Mouse (Mus musculus) right cerebral cortex, postnatal 4 days (tissue): ENCODE data around the gene Rpl27.
"Not testable (repeated sequence)": the region's sequence is repeated elsewhere in the genome, so short reads cannot be mapped to it uniquely, and the experiment has no call there.

Source experiments
- DNase-seq: peaks from one replicate; pipeline ENCODE4 v3.0.0-alpha.2; 2022

Gene Rpl27

DNA sequence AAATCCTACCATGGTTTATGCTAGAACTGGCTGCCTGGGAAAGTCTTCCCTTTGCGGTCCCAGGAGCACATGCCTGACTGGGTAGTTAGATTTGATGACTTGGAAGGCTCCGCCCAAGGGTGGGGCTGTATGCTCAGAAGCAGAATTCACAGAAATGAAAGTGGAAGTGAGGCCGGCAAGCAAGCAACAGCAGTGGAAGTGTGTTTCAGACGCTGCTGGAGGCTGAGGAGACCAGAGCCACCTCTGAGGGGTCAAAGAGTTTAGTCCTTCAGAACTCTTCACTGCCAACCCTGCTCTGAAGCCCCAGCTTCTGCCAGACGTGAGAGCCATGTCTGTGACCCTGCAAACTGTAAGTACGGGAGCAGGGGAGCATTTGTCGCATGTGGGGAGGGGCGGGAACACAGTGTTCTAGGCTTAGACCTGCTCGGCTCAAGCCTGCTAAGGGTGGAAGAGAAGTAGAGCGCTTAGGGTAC lies 6.2 kb downstream of the Rpl27 start, which contains the start of gene Ifi35:
Ifi35 (plus strand) TSS at position 134 of the 473 bp plus-strand sequence.
- DNase-seq = no peak

DNA sequence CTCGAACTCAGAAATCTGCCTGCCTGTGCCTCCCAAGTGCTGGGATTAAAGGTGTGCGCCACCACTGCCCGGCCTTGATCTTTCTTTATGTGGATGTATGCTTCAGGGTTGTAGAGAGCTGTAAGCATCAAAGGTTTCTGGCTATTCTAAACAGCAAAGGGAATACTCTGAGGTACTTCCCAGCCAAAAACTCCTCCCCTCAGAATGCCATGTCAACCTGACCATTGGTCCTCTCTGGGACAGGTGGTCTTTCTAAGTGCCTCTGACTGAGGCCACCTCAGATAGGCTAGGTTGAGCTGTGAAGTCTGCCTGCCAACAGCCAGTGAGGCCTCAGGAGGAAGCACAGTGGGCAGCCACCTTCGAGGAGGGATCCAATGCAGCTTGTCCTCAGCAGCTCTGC lies 6.8 kb downstream of the Rpl27 start:
- DNase-seq = no peak

DNA sequence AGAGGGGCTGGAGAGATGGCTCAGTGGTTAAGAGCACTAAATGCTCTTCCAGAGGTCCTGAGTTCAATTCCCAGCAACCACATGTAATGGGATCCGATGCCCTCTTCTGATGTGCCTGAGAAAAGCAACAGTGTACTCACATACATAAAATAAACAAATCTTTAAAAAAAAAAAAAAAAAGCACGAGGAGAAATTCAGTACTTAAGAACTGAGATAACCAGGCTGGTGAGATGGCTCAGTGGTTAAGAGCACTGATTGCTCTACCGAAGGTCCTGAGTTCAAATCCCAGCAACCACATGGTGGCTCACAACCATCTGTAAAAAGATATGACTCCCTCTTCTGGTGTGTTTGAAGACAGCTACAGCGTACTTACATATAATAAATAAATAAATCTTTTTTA lies 7.5 kb downstream of the Rpl27 start:
- DNase-seq = not testable (repeated sequence)

DNA sequence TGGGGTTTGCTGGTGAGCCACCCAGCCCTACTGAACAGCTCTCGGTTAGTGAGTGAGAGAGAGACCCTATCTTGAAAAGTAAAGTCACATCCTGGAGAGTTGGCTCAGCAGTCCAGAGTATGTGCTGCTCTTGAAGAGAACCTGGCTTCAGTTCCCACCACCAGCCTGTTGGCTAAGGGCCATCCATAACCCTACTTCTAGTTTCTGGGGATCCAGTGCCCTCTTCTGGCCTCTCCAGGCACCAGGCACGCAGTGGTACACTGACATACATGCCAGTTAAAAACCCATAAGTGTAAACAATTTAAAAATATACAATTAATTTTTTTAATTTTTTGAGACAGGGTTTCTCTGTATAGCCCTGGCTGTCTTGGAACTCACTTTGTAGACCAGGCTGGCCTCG lies 8.3 kb downstream of the Rpl27 start:
- DNase-seq = no peak

DNA sequence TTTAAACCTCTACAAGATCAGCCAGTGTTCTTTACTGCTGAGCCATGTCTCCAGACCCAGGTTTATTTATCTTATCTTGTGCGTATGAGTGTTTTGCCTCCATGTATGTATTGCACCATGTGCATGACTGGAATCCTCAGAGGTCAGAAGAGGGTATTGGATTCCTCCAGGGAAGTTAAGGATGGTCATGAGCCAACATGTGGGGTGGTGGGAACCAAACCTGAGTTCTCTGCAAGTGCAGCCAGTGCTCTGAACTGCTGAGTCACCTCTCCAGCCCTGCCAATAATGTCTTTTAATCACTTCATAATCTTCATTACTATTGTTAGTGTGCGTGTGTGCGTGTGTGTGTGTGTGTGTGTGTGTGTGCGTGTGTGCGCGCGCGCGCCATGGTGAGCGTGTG lies 9.4 kb downstream of the Rpl27 start:
- no peak for DNase-seq

DNA sequence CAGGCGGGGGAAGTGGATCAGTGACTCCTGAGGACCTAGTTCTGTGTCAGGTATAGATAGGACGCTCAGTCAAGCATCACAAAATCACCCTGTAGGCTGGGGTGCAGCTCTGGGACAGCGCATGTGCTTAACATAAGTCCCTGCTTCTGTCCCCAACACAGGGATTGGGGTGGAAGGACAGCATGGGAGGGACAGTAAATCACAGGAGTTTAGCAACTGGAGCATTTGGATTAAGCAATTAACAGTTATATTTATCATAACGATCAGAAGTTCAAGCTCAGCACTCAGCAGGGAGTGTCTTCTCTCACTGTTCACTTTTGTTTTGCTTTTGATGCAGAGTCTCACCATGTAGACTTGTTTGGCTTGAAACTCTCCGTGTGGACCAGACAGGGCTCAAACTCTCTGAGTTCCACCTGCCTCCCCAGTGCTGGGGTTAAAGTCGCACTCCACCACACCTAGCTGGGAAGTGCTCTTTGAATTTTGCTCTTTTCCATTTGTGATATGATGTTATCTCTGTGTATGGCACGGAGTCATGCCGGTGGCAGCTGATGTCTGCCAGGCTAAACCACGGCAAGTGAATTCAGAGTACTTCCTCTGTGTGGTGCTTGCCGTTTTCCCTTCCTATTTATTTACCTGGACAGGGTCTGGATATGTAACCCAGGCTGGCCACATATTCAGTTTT lies 10.1 kb downstream of the Rpl27 start:
- no peak for DNase-seq

DNA sequence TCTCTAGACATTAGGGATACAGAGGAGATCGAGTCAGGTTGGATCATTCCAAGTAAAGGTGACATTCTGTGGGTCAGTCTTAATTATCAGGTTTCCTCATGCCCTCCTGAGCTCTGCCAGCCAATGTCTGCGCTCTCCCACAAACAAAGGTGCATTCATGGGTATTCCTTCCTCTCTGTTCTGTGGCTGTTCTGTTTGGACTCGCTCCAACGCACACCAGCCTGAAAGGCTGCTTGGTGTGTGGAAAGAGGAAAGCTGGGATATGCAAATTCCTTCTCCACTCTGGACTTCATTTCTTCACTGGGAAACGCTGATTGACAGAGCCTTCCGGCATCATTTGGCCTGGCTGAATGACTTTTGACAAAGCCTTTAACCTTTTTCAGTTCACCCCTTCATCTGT lies 12.6 kb downstream of the Rpl27 start:
- no peak for DNase-seq

DNA sequence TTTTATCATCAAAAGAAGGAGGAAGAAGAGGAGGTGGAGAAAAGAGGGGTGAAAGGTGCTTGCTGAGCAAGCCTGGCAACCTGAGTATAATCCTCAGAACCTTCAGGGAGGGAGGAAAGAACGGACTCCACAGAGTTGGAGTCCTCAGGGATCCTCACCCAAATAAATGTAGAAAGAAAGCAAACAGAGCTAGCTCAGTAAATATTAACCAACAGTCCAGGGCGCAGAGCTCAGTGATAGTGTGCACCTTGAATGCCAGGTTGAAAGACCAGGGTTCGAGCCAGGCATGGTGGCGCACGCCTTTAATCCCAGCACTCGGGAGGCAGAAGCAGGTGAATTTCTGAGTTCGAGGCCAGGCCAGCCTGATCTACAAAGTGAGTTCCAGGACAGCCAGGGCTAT lies 13.5 kb downstream of the Rpl27 start:
- DNase-seq = no peak

DNA sequence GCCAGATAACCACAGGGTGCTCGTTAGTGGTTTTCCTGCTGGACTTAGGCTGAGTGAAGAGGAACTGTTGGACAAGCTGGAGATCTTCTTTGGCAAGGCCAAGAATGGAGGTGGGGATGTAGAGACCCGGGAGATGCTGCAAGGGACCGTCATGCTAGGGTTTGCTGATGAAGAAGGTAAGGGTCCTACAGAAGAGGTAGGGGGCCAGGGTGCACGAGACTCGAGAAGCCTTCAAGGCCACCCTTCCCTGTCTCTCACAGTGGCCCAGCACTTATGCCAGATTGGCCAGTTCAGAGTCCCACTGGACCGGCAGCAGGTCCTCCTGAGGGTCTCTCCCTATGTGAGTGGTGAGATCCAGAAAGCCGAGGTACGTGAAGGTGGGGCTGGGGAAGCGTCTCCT lies 15.5 kb downstream of the Rpl27 start:
- DNase-seq = no peak

DNA sequence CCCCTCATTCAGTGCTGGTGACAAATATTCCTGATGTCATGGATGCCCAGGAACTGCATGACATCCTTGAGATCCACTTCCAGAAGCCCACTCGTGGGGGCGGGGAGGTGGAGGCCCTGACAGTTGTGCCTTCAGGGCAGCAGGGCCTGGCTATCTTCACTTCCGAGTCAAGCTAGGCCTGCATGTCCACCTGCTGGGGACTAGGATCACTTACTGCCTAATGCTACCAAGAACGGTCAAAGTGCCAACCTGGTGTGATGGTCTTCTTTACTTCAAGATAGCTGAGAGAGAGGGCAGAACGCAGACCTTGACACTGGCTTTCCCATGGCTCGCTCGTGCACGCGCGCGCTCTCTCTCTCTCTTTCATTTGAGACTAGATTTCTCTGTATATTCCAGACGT lies 16.1 kb downstream of the Rpl27 start:
- no peak for DNase-seq

DNA sequence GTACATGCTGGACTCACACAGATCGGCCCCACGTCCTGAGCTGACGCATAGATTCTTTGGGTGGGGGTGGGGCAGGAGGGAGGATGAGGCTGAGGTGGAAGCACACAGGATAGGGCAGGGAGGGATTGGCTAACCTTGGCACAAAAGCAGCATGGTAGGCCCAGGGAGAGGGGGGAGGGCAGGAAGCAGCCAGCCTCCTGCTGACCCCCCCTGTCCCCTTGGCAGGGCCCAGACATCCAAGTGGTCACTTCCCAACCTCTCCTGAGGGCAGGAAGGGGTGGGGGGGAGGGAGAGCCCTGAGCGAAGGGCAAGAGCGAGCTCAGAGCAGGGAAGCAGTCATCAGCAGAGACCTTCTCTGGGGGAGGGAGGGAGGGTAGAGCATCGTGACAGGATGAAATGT lies 17.6 kb downstream of the Rpl27 start:
- DNase-seq = no peak

DNA sequence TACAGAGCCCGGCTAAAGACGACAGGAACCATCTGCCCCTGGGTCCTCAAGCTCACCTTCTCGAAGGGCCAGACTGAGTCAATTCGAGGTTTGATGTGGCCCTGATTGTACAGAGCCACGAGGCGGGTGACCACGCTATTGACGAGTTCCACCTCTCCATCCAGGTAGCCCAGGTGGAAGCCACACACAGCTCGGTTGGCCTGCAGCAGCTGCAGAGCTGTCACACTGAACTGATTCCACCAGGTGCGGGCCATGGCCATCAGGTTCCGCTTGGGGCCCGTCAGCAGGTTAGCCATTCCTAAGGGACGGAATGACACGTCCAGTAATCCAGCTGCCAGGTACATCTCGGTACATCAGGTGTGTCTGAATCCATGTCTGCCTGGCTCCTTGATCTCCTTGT lies 18.2 kb downstream of the Rpl27 start:
- DNase-seq = no peak

DNA sequence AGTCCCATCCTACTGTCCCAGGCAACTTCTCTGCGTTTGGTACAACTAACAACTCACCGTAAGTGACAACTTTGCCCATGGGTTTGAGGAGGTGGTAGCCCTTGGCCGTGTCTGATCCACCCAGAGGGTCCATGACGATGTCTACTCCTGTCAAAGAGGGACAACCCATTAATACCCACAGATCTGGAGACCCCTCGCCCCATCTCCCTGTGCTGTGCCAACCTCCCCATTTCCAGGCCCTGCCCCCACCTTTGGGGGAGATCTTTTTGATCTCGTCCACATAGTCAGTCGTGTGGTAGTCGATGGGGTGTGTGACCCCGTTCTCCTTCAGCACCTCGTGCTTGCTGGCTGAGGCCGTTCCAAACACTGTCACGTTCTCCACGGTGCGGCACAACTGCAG lies 20.0 kb downstream of the Rpl27 start:
- DNase-seq = no peak

DNA sequence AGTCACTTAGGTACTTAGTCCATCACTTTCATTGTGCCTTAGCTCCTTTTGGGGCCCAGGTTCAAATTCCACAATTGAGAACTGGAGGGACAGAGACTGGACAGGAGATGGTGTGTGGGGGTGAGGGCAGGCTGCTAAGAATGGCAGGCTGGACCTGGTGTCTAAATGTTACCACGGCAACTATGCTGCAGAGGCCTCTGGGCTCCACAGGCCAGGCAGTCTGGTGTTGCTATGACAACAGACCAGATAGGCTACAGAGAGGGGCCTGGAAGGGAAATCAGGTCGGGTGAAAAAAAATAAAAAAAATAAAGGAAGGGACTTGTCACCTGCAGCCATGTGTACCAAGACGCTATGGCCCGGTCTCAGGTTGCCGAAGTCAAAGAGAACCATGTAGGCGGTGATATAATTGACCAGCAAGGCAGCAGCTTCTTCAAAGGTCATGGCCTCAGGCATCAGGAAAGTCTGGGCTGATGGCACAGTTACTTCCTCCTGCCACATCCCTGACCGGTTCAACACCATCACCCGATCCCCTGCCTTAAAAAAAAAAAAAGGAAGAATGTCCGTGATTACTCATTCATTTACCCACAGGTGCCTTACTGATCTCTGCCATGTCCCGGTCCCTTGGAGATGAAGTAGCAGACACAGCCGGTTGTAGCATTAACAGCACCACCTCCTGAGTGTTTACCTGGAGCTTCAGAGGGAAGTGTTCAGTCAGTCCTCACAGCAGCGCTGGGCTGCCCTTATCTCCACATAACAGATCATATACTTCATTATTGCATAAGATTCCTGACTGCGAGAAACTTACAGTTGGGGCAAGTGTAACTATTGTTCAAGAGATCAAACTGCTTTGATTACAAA lies 20.7 kb downstream of the Rpl27 start:
- no peak for DNase-seq

DNA sequence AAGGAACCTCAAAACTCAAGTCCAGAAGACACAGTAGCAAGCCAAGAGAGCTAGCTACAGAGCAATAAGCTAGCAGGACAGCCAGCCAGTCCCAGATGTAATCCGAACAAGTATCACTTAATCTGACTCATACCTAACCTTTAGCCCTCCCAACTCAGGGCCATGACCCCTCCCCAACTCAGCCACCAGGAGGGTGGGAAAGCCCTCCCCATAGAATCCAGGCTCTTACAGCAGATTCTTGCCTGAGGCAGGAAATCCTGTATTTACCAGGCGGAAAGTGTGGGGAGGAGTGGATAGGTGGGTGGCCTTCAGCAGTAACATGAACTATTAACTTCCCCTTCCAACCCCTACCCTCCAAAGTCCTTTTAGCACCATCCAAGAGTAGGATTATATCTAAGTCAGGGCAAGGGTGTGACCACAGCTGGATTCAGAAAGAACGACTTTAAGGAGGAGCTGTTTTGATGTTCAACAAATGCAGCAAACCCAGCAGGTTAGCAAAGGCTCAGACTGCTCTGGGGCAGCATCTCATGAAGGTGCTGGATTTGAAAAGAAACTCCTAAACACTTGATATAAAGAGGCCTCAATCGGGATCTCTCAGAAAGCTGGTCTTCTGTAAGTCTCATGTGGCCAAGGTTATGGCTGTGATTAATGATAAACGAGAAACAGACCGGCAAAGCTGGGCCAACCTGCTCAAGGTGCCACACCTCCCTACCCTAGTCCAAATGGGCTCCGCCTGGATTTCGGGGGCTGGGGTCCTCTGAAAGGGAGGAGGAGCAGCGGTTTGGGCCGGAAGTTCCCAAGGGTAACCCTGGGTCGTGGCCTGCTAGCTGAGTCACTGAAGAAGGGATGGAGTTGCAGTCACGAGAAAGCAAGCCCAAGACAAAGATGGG lies 22.4 kb downstream of the Rpl27 start, which contains the start of gene Rnd2:
Rnd2 (plus strand) TSS at position 789 of the 890 bp plus-strand sequence.
- no peak for DNase-seq

DNA sequence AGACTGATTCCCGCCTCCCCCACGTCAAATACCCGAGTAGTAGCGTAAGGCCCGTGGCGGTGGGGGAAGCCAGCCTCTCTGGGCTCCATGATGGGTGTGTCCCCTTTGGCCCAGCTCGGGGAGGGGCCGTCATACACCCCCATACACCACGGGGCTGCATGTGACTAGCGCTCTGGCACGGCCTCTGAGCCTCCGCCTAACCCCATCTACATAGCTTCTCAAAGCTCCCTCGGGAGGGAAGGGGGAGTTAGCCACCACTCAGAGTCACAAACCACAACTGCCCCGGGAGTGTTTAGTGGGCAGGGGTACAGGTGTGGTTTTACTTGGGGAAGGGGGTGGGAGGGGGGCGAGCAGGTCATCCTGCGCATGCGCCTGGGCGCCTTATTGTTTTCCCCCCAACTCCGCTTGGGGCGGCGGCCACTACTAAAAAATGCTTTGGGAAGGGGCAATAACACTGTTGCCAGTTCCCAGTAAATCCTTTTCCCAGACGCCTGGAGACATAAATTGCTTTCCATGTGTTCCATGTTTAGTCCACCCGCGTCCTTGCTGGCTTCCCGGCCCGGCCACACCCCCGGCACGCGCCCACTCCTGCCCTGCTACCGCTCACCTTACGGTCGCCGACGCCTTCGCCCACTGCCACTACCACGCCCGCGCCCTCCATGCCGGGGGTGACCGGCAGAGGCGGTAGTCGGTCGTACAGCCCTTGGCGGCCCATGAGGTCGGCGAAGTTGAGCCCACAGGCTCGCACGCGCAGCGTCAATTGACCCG lies 23.2 kb downstream of the Rpl27 start:
- peak; percentile 74 for DNase-seq

DNA sequence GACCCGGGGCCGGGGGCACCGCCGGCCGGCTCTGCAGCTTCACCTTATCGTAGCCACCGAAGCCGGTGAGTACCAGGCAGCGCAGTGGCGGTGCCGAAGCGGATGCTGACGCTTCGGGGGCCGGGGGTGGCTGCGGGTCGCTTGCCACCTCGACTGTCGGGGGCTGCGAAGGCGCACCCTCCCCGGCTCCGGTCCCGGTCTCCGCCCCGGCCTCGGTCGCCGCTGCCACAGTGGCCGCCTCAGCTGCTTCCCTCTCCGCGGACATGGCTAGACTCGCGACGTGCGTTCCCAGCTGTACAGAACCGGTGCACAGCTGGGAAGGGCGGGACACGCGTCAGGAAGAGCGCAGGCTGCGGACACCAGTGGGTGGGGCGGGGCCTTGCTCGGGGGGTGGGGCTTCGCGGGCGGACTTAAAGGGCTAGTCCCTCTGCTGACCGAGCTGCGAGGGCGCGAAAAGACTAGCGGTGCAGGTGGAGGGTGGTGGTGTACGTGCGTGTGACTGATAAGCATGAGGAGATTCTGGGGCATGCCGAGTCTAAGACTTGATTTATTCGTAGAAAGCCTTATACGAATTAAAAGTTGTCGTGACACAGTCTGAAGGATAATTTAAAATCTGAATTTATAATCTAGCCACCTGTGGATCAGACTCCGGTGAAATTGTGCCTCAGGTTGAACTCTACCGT lies 23.9 kb downstream of the Rpl27 start, which contains the start of gene Vat1:
Vat1 (minus strand) TSS at position 362 of the 683 bp plus-strand sequence.
- peak; percentile 69 for DNase-seq

DNA sequence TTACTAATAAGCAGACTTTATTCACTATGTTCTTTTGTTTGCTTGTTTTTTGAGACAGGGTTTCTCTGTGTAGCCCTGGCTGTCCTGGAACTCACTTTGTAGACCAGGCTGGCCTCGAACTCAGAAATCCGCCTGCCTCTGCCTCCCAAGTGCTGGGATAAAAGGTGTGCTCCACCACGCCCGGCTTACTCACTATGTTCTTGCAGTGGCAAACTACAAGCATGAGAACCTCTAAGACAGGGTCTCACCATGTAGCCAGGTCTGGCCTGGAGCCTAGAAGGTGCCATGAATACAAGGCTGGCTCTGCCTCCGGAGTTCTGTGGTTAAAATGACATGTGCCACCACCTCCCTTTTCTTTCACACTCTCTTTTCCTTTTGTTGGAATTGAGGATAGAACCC lies 24.5 kb downstream of the Rpl27 start:
- not testable (repeated sequence) for DNase-seq

DNA sequence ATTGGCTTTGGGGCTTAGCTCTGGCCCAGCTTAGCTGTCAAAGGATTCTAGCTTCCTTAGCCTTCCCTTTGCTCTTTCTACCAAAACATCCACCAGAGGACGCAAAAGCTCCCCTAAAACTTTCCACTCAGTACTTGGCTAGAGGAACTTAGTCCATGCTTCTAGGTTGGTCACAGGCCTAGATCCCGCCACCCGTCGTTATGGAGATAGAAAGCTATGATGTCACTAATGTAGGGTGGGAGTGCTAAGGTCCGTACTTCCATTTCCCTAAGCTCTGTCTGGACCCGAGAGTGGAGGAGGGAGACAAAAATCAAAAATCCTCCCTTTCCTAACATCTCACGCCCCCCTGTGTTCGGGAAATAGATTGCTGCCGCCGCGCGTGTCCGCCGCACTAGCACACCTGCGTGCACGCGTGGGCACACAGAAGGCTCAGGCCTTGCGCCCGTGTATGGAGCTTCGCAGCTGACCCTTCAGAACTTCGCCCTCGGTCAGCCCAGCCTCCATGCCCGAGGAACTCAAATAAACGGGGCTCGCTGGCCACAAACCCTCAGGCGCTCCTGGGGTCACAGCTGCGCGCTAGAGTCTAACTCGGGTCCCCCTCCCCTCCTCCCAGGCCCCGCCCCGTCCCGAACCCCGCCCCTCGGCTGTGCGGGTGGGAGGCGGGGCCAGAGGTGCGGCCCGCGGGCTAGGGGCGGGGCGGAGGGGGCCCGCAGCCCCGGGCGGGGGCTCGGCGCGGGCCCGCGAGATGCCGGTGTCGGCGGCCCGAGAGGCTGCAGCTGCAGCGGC lies 25.6 kb downstream of the Rpl27 start:
- DNase-seq = peak; percentile 67

DNA sequence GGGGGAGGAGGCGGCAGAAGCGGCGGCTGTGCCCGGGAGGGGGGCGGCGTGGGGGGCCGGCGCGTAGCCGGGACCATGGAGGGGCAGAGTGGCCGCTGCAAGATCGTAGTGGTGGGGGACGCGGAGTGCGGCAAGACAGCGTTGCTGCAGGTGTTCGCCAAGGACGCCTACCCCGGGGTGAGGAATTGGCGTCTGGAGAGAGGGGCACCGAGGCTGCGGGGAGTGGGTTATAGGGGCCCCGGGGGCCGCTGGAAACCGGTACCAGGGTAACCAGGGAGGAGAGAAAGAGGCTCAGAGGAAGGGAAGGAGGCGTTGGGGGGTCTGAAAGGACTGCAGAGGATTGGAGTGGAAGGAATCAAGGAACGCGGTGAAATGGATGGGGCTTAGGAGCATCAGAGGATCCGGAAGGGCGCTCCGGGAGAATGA lies 26.2 kb downstream of the Rpl27 start:
- no peak for DNase-seq

DNA sequence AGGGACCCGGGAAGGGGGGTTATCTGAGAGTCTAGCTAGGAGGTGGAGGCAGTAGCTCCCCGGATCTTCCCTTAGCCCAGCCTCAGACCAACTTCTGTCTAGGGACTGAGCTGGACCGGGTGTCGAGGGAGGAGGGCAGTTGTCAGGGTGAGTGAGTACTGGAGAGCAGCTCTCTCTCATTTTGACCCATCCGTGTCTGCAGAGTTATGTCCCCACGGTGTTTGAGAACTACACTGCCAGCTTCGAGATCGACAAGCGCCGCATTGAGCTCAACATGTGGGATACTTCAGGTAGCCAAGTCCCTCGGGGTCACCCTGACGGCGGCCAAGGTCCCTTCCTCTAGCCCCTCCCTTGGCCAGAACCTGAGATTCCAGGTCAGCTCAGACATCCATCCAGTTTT lies 26.6 kb downstream of the Rpl27 start:
- no peak for DNase-seq
